Mouse (Mus musculus) induced T-regulatory cell, adult 2 months (primary cell): ENCODE data around the gene Jagn1.

ENCODE experiments used
- DNase-seq: peaks from one replicate; pipeline ENCODE4 v3.0.0-alpha.2; 2012; ENCODE audit warnings: low read depth

The Jagn1 gene

GRCm38 (mm10) chr6:113473715-113474114 is 31.3 kb downstream of the Jagn1 start:
- no peak for DNase-seq

GRCm38 (mm10) chr6:113477353-113477752 is 35.0 kb downstream of the Jagn1 start:
- DNase-seq: no peak

GRCm38 (mm10) chr6:113478906-113479305 is 36.5 kb downstream of the Jagn1 start:
- no peak for DNase-seq

GRCm38 (mm10) chr6:113480555-113481373 is 38.4 kb downstream of the Jagn1 start:
- no peak for DNase-seq

- no peak for DNase-seq
Observed at GRCm38 (mm10) chr6:113482477-113483099, 40.2 kb downstream of the Jagn1 start.

GRCm38 (mm10) chr6:113483100-113483615 is 40.8 kb downstream of the Jagn1 start, which contains the start of gene Creld1:
Gene Creld1, plus strand, starts transcription at chr6:113483297.
- peak; percentile 97 for DNase-seq

GRCm38 (mm10) chr6:113483729-113484128 is 41.4 kb downstream of the Jagn1 start:
- DNase-seq: no peak

GRCm38 (mm10) chr6:113487125-113487576 is 44.8 kb downstream of the Jagn1 start:
- DNase-seq: peak; percentile 37

- no peak for DNase-seq
Observed at GRCm38 (mm10) chr6:113489410-113489809, 47.0 kb downstream of the Jagn1 start.

GRCm38 (mm10) chr6:113492101-113492864 is 49.9 kb downstream of the Jagn1 start:
- DNase-seq: no peak

- peak; percentile 92 for DNase-seq
Observed at GRCm38 (mm10) chr6:113494258-113494788, 52.0 kb downstream of the Jagn1 start.

GRCm38 (mm10) chr6:113495071-113495675 is 52.8 kb downstream of the Jagn1 start:
- no peak for DNase-seq
